Mouse (Mus musculus) C2C12 (cell line): ENCODE measurements around the gene Wasf2. TPM values are rescaled to one million over a fixed set of nuclear protein-coding genes. Genes with fewer than 3 reads are reported as not detected.

Source experiments
- H3K27me3 ChIP-seq: one replicate; pipeline ENCODE4 v1.6.1; 2011; ENCODE audit not compliant: control insufficient read depth, insufficient read depth, insufficient read length
- H3K36me3 ChIP-seq: one replicate; pipeline ENCODE4 v1.6.1; 2011; ENCODE audit not compliant: control insufficient read depth, insufficient read depth
- H3K4me3 ChIP-seq: one replicate; pipeline ENCODE4 v1.5.1; 2011; ENCODE audit warnings: mild to moderate bottlenecking, control low read depth; ENCODE audit not compliant: poor library complexity, insufficient read depth, severe bottlenecking
- H3K79me2 ChIP-seq: one replicate; pipeline ENCODE4 v1.6.1; 2011; ENCODE audit not compliant: control insufficient read depth, insufficient read depth
- H3K79me3 ChIP-seq: one replicate; pipeline ENCODE4 v1.6.1; 2011; ENCODE audit warnings: low read depth, control low read depth
- H3ac ChIP-seq: one replicate; pipeline ENCODE3; 2011; ENCODE audit warnings: low read depth; ENCODE audit not compliant: control insufficient read depth, insufficient read length
- CEBPB ChIP-seq: IDR thresholded peaks from one replicate; pipeline ENCODE4 v1.6.1; 2011; ENCODE audit warnings: low read depth, mild to moderate bottlenecking, control low read depth, moderate library complexity
- CTCF ChIP-seq: IDR thresholded peaks from one replicate; pipeline ENCODE4 v1.5.1; 2011; ENCODE audit not compliant: control insufficient read depth, insufficient read depth, insufficient read length
- FOSL1 ChIP-seq: IDR thresholded peaks from one replicate; pipeline ENCODE4 v1.8.0; 2011; ENCODE audit warnings: mild to moderate bottlenecking, low read length; ENCODE audit not compliant: poor library complexity, insufficient read depth, severe bottlenecking
- MAX ChIP-seq: IDR thresholded peaks from one replicate; pipeline ENCODE4 v1.6.1; 2011; ENCODE audit warnings: mild to moderate bottlenecking, control low read depth
- MYOD1 ChIP-seq: IDR thresholded peaks from one replicate; pipeline ENCODE4 v1.6.1; 2011; ENCODE audit warnings: low read depth; ENCODE audit not compliant: control insufficient read depth, insufficient read length
- MYOG ChIP-seq: IDR thresholded peaks from one replicate; pipeline ENCODE4 v1.6.1; 2011; ENCODE audit not compliant: control insufficient read depth, insufficient read length; ENCODE audit errors: extremely low read depth
- USF1 ChIP-seq: IDR thresholded peaks from one replicate; pipeline ENCODE4 v1.6.1; 2011; ENCODE audit warnings: low read depth, mild to moderate bottlenecking, control low read depth, moderate library complexity
- polyA plus RNA-seq: library from polyadenylated mRNA; unstranded; fragments of >200 nt; fragmentation: generic; extraction: Trizol; gene quantifications from one replicate; pipeline ENCODE4 v1.2.1, GENCODE M21; 2012; ENCODE audit warnings: missing spikeins

The Wasf2 gene
- polyA plus RNA-seq, 1 experiment: 52.1 TPM

DNA sequence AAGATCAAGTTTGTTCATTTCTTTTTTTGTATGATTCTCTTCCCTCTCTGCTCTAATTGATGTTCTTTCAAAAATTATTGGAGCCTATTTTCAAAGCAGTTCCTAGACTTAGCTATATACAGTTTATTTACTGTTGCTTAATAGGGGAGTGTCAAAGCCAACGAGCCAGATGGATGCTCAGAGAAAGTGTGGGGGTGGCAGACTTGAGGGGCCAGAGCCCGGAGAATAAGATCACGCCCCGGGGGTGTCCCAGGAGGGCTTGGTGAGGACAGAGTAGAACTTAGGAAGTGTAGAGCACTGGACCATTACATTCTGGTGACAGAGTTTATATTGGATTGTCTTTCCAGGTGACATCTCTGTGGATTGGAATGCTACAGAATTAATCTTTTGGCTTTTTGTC, 30.5 kb downstream of the Wasf2 start:
- H3K79me2 ChIP-seq: peaks cover 99% of the 10 kb centered on the region
- no peak overlapping the region for H3ac ChIP-seq
- H3K27me3 ChIP-seq: no peaks in the 10 kb centered on the region
- TF ChIP-seq MYOG (no peak), USF1 (no peak), FOSL1 (no peak), MAX (no peak), MYOD1 (no peak), CTCF (no peak), CEBPB (no peak)
- H3K4me3 ChIP-seq: no peak overlapping the region
- peaks cover 71% of the 10 kb centered on the region for H3K79me3 ChIP-seq
- H3K36me3 ChIP-seq: peaks cover 13% of the 10 kb centered on the region

DNA sequence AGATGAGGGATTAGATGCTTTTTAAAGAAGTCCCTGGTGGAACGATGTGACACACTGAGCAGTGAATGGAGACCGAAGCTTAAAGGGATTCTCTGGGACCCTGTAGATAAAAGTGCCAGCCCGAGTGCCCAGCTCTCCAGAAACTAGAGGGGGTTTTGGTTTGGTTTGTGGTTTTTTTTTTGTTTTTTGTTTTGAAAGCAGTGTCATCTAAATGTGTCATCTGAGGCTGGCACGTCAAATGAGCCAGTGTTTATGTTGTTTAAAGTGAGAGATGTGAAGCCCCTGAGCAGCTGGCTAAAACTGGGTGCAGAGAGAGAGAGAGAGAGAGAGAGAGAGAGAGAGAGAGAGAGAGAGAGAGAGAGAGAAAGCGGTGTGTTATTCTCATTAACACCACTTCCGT, 31.9 kb downstream of the Wasf2 start:
- Histone ChIP-seq H3K79me3 (peaks cover 71% of the 10 kb centered on the region), H3K36me3 (peaks cover 16% of the 10 kb centered on the region), H3ac (no peak overlapping the region), H3K79me2 (peaks cover 99% of the 10 kb centered on the region), H3K4me3 (no peak overlapping the region), H3K27me3 (no peaks in the 10 kb centered on the region)
- TF ChIP-seq USF1: no peak

DNA sequence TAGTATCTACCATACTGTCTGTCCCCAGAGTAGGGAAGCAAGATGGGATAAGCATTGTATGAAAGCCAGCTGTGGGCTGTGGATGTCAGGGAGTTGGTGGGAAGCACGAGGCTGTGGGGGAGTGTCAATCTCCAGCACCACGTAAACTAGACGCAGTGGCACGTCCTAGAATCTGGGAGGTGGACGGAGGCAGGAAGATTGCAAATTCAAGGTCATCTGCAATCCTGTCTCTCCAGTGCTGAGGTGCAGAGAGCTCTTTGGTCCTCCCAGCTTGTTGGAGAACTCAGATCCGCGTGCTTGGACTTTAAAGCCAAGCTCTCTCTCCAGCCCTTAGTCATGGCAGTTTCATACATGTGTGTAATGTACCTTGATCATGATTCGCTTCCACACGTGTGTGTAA, 36.5 kb downstream of the Wasf2 start:
- no peak overlapping the region for H3ac ChIP-seq
- no peak overlapping the region for H3K4me3 ChIP-seq

DNA sequence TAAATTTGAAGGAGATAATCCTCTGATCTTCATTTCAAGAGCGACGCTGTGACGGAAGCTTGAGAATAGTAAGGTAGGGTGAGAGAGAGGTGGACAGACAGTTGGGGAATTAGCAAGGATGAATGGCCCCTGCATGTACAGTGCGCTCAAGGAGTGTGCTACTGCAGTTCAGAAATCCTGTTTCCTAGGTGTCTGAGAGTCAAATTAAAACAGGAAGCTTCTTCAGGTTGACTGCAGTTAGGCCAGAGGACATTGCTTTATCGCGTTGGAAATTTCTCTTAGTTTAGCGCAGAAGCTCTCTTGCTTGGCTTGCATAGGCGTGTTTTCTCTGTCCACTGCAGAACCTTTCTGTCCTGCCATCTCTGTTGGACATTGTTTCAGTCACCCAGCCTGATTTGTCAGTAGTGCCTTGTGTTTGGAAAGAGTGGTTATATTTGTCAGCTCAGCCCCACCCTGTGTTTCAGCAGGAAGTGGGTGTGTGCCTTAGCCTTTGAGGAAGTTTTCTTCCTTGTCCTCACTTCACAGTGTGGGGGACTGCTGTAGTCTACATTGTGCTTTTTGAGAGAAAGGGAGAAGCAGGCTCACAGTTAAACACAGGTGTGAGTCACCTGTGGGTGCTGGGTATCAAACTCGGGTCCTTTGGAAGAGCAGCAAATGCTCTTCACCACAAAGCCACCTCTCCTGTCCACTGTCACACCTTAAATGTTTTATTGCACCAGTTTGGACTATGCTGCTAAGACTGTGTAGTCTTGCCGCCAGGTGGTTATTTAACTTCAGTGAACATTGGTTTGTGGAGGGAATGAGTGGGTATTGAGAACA, 39.1 kb downstream of the Wasf2 start:
- H3K79me3 ChIP-seq: peaks cover 66% of the 10 kb centered on the region
- no peaks in the 10 kb centered on the region for H3K27me3 ChIP-seq
- TF ChIP-seq CTCF (no peak), MYOG (no peak), MAX (no peak), USF1 (no peak), MYOD1 (no peak), FOSL1 (no peak), CEBPB (no peak)
- H3K4me3 ChIP-seq: no peak overlapping the region
- H3K79me2 ChIP-seq: peaks cover 97% of the 10 kb centered on the region
- H3K36me3 ChIP-seq: peaks cover 6% of the 10 kb centered on the region
- no peak overlapping the region for H3ac ChIP-seq

More for the DNA sequence above, 36.5 kb downstream of the Wasf2 start:
- H3K36me3 ChIP-seq: peaks cover 7% of the 10 kb centered on the region
- peaks cover 96% of the 10 kb centered on the region for H3K79me2 ChIP-seq
- TF ChIP-seq MYOD1 (no peak), USF1 (no peak), MYOG (no peak), FOSL1 (no peak), CEBPB (no peak), MAX (no peak), CTCF (no peak)
- no peaks in the 10 kb centered on the region for H3K27me3 ChIP-seq
- H3K79me3 ChIP-seq: peaks cover 62% of the 10 kb centered on the region

DNA sequence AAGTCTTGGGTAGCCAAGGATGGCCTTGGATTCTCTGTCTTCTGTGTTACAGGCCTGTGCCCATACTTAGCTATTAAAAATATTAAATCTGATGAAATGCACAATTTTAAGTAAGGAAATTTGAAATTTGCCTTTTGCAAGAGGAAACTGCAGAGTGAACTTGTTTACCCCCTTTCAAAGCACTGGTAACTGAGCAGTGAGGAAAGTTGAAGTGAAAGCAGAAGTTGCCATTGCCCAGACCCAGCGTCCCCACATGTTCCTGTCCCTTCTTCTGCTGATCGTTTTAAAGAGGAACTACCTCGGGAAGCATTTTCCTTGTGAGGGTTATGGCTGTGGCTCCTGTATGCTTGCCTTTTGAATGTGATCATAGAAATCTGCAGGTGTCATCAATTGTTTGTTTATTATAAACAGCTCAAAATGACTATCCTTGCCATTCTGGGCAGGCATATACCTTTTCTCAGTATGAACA, 39.8 kb downstream of the Wasf2 start:
- Histone ChIP-seq H3K36me3 (peaks cover 7% of the 10 kb centered on the region), H3ac (no peak overlapping the region), H3K4me3 (no peak overlapping the region), H3K79me2 (peaks cover 97% of the 10 kb centered on the region), H3K27me3 (no peaks in the 10 kb centered on the region), H3K79me3 (peaks cover 64% of the 10 kb centered on the region)
- TF ChIP-seq FOSL1 (no peak), CEBPB (no peak)

DNA sequence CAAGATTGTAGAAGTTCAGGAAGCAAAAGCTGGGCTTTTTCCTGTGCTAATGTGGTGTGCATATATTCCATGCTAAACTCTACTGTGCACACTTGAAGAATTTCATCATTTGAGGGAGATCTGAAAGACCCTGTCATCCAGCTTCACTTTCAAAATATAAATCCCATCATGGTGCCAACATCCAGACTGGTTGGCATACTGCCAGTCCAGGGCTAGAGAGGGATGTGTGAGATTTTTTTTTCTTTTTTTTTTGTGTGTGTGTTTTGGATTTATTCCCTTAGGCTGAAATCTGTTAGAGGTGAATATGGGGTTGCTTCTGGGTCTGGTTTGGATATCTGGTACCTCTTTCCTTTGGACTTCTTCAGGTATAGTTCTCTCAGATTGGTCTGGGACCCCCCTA, 40.3 kb downstream of the Wasf2 start:
- H3K79me2 ChIP-seq: peaks cover 97% of the 10 kb centered on the region
- H3K79me3 ChIP-seq: peaks cover 65% of the 10 kb centered on the region
- H3K27me3 ChIP-seq: no peaks in the 10 kb centered on the region
- H3K36me3 ChIP-seq: peaks cover 7% of the 10 kb centered on the region
- no peak overlapping the region for H3ac ChIP-seq
- H3K4me3 ChIP-seq: no peak overlapping the region
- TF ChIP-seq USF1 (no peak), CEBPB (no peak), FOSL1 (no peak), CTCF (no peak), MYOD1 (no peak), MAX (no peak), MYOG (no peak)
